Mouse (Mus musculus) adrenal gland, adult 18-20 months (tissue): Measurements from ENCODE around the gene Rab17. TPM values are rescaled to one million over a fixed set of nuclear protein-coding genes. Genes with fewer than 3 reads are reported as not detected.

Experiments used
- DNase-seq, 2 experiments: peaks; one replicate each; pipeline ENCODE4 v3.0.0; 2021 to 2022; ENCODE audit warnings: low spot score in 2 of 2
- total RNA-seq, 2 experiments: library from RNA; stranded (reverse); gene quantifications; 1 replicate in 1 of 2; 2 replicates in 1 of 2; pipeline ENCODE4 v1.2.3; 2021

Rab17 gene
- total RNA-seq, 2 experiments from 2014 or later: not detected

DNA sequence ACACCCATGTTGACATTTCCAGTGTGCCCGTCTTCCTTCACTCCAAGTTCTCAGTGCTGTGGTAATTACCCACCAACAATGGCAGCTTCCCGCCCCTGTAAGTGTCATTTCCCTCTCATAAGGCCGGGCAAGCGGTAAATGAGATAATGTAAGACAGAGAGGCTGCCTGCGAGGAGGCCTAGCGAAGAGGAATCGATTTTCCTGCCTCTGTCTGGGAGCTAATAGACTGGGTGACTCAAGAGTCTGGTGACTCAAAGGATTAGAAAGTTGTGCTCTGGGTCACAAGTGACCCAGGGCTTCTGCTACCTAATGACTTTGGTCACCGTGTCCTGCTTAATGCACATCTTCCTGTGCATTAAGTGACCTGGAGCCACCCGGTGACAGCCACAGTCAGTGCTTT lies 32.5 kb downstream of the Rab17 start:
- DNase-seq: no peak

DNA sequence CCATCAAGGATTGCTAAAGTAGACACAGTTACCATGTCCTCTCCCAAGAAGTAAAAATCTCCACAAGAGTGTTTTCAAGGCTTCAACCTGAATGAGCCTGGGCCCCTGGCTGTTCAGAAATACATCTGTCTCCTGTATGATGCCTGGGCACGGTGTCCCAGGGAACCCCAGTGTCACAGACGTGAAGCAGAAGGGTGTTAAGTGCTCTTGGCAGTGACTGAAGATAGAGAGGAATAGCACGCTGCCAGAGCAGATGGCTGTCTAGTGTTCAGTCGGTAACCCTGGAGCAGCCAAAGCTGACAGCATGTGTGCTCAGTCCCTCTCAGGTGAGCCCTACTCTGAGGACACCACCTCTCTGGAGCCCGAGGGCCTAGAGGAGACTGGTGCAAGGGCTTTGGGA lies 36.5 kb downstream of the Rab17 start:
- no peak for DNase-seq

DNA sequence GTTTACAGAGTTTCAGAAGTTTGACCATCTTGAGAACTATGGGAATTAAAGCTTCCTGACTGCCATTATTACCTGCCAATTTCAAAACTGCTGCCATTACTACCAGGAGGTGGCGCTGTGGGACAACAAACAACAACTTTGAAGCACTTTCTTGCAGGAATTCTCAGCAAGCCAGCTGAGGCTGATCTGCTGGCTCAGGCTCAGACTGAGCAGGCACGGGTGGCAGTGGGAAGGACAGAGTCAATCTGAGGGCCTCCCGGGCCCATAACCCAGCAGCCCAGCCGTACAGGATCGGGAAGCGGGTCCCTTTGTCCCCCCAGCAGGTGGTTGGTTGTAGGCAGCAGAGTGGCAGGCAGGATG lies 40.9 kb downstream of the Rab17 start:
- peak; percentile 83 to 89 for DNase-seq

DNA sequence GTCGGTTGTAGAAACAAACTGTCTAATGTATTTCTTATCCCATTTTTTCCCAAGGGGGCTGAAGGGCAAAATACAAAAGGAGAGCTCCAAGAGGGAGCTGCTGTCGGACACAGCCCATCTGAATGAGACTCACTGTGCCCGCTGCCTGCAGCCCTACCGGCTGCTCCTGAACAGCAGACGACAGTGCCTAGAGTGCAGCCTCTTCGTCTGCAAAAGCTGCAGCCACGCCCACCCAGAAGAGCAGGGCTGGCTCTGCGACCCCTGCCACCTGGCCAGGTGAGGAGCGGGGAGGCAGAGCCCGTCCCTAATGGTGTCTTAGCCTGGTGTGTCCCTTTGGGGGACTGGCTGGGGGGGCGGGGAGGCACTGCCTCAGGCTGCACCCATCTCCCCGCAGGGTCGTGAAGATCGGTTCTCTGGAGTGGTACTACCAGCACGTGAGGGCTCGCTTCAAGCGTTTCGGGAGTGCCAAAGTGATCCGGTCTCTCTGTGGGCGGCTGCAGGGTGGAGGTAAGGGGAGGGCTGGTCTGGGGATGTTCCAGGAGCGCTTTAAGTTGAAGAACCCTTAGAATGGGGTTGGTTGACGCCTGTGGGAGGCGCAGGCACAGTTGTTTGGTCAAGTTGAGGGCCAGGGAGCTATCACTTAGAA lies 41.4 kb downstream of the Rab17 start:
- no peak for DNase-seq

DNA sequence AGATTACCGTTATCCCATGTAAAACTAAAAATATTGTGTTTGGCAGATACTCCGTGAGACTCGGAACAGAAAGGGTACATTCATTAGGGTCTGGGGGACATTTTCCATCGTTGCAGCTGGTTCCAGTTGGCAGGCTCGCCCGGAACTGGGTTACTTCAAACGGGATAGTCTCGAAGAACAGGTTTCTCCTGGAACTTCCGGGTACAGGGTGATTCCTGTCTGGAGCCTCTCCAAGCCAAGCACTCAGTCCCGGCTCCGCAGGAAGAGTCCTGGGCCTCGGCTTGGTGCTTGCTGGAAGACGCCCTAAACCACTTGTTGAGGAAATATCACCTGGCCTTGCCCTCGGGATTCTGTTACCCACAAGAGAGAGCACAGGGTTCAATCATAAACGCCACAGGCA lies 42.2 kb downstream of the Rab17 start:
- no peak for DNase-seq

DNA sequence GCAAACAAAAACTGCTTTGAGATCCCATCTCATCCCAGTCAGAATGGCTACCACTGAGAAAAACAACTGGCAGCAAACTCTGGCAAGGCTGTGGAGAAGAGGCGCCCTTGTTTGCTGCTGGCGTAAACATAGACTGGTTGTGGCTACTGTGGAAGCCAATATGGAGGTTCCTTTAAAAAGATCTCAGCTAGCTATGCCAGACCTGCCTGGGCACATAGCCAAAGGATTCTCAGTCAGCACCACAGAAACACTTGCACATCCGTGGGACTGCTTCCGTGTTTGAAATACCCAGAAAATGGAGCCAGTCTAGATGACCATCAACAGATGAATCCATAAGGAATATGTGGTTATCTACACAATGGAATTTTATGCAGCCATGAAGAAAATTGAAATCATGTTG lies 43.4 kb downstream of the Rab17 start:
- DNase-seq: no peak

DNA sequence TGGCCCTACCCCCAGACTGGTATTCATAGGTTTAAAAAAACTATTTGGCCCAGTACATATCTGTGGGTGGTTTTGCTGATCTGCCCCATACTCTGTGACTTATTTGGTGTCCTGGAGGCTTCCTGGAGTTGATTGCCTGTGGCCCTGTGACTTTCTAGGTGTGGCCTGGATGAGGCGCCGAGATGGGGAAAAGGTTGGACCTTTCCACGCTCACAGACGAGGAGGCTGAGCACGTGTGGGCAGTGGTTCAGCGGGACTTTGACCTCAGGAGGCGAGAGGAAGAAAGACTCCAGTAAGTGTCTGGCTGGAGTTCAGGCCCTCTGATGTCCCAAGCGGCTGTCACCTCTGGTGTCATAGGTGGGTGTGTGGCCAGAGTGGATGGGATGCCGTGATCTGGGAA lies 47.8 kb downstream of the Rab17 start:
- DNase-seq: no peak

DNA sequence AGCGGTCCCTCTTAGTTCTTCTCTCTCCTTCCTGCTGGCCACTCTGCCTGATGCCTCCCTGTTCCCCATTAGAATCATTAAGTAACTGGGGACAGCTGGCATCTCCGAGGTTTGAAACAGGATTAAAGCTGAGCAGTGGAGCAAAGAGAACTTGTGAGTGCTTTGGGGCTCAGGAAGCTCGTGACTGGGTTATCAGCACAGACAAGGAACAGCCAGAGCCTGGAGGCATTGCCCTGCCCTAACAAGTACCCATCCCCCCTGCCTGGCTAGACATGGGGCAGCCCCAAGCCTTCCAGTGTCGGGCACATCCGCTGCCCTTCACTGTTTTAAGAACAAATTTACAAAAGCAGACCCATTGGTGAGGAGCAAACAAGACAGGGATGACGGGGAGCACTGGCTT lies 52.0 kb downstream of the Rab17 start:
- no peak for DNase-seq

DNA sequence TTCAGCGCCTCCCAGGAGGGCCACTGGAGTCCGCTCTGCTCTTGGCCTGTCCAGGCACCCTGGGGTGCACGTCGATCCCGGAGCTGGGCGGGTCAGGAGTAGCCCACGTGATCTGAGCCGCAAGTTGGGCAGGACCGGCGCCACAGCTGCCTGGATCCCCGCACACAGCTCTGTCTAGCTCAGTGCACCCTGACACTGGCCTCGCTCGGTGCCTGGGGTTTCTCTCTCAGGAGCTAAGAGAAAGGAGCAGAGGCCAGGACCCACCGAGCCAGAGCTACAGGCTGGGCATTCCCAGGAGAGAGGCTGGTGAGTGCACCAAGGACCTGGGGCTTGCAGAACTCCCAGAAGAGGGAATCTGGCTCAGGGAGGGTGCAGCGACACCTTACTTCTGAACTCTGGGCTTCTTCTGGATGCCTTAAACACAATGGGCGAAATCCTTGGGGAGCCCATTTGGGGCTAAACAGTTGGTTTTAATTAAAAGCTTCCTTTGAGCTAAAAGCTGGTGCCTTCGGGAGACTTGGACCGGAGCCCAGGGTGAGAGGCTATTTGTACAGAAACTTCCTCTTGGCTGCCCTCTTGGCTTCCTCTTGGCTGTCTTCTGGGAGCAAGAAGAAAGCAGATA lies 54.4 kb downstream of the Rab17 start, which contains the start of gene Mlph:
Gene Mlph (plus strand): TSS at position 138 of the 622 bp plus-strand sequence.
- no peak for DNase-seq

DNA sequence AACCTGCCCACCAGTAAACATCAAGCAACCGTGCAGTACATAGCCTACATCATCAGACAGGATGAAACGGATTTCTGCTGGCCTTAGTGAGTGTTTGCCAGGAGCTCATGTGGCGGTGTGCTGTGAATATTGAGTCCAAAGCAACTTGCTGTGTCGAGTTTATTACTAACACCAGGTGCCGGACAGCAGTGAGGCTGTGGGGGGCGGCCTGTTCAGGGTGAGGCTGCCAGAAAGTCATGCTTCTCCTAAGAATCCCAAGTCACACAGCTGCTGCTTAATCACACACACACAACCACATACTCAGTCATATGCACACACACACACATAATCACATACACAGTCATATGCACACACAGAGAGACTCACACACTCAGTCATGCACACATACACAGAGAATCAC lies 56.2 kb downstream of the Rab17 start:
- no peak for DNase-seq

DNA sequence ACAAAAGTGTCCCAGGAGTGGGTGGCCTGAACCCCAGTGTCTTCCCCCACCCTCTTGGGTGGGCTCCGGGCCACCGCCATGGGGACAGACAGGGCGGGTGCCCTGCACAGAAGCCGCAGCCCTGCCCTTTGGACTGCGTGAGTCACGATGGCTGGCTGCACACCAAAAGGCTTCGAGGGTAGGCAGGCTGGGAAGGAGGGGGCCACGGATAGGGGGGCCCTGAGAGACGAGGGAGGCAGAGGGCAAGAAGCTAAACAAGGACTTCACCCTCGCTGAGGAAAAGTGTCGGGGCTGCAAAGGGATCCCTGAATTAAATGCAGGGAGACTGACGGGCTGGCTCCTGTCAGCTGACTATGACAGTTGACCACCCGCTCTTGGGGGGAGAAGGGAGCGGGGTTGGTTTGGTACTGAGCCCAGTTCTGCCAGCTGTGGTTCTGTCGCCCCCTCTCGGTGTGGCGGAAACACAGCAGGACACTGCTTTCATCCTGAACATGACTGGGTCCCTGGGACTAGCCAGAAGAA lies 59.8 kb downstream of the Rab17 start:
- peak; percentile 63 to 64 for DNase-seq

DNA sequence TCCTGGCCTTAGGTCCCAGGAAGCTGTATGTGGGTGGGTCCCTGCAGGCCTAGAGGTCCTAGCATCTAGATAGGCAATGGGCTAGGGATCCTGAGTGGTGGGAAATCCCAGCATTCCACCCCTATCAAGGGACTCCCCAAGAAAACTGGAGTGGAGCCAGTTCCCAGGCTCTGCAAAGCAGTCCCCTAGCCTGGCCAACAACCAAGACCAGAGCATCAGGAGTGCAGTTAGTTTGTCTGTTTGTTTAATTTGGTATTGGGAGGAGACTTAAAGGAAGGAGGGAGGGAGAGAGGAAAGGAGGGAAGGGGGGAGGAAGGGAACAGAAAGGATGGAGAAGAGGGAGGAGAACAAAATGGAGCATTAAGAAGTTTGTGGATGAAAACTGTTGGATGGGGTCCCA lies 60.3 kb downstream of the Rab17 start:
- no peak for DNase-seq

Other genes starting within 250 kb of the Rab17 start
- gene Col6a3, start 125.7 kb downstream of the Rab17 start, total RNA-seq: 10 to 100 TPM; 13.6 to 21.0 TPM
- gene Mlph, start 54.6 kb downstream of the Rab17 start, total RNA-seq: 1 to 10 TPM; 3.9 to 4.9 TPM
- not detected for gene Prlh, start 16.6 kb downstream of the Rab17 start, total RNA-seq
- gene Lrrfip1, start 29.1 kb upstream of the Rab17 start, total RNA-seq: 10 to 100 TPM; 48.2 to 53.4 TPM
- gene Rbm44, start 175.4 kb upstream of the Rab17 start, total RNA-seq: not detected
- 1 to 10 TPM; 6.7 to 9.2 TPM for gene Ramp1, start 210.2 kb upstream of the Rab17 start, total RNA-seq